Mouse (Mus musculus): ENCODE measurements at regions not wholly inside any gene's neighbourhood (a gene's known extent, or its start where the extent isn't known, plus 50 kb on each side); places are given as distances from the start of the nearest gene placed in this dataset.

DNA sequence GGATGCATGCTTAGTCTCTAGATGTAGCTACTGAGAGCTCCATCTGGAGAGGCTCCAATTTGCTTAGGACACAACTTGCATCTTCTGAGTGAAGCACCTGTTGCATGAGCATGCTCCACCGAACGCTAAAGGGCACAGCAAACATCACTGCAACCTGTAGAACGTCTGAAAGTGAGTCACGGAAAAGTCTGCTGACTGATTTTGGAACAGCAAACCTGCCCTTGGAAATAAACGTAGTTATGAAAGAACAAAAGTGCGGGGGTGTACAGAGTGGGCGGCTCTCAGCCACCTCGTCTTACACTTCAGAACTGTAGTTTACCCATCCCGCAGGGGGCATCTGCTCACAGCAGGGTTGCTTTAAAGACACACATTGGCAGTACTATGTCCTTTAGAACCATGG is 97.0 kb upstream of the Rxylt1 start:
- TF ChIP-seq CTCF (IDR thresholded peaks at IDR 0.05; ENCODE audit: low read depth) (no peak), EP300 (IDR thresholded peaks at IDR 0.05; ENCODE audit: low read depth) (no peak)

Measured in liver, postnatal 0 days (tissue).